Mouse (Mus musculus) liver, embryonic 14.5 days (tissue): ENCODE results near the gene Nelfb.

Experiments used
- CTCF ChIP-seq: IDR thresholded peaks from 2 replicates; pipeline ENCODE4 v1.5.1; 2016; ENCODE audit warnings: antibody characterized with exemption, low read depth, control low read depth
- EP300 ChIP-seq: IDR thresholded peaks from 2 replicates; pipeline ENCODE4 v1.6.1; 2016; ENCODE audit warnings: antibody characterized with exemption, low read depth

GRCm38 (mm10) chr2:25221331-25221772 lies 10.1 kb upstream of the Nelfb start:
- TF ChIP-seq CTCF, result no peak
- no peak for TF ChIP-seq EP300
